Mouse (Mus musculus): ENCODE data around the gene Fndc8. TPM values are rescaled to one million over a fixed set of nuclear protein-coding genes. Genes with fewer than 3 reads are reported as not detected.
A peak's percentile ranks its signal among the peaks of the same experiment; 100 is the strongest.

Fndc8 gene
- polyA plus RNA-seq, 1 experiment from 2014 or later, result 0.24 TPM

DNA sequence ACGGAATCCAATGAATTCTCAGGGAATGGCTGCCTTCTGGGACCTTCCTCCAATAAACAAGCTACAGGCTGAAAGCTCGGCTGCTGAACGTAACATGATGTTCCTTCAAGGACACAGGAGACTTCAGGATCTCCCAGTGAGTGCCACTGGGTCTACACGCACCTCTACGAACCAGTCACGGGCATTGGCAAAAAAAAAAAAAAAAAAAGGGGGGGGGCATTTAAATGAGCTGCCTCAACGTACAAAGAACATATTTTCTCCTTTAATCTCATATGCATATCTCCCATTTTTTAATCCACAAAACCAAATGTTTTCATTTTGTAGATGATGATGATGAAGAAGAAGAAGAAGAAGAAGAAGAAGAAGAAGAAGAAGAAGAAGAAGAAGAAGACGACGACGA lies 26.0 kb upstream of the Fndc8 start:
- Histone ChIP-seq H3K4me1 (ENCODE audit: insufficient read depth, low read depth, low read length) (no peaks in the 10 kb centered on the region; the same call in 1 of the 2 replicates), H3K36me3 (ENCODE audit: insufficient read depth, low read length) (no peaks in the 10 kb centered on the region), H3K4me3 (ENCODE audit: low read depth, low read length) (no peak overlapping the region), H3K27me3 (replicated peaks; ENCODE audit: insufficient read depth, low read length) (no peaks in the 10 kb centered on the region), H3K9ac (replicated peaks; ENCODE audit: low read depth) (no peak overlapping the region), H3K27ac (ENCODE audit: low read length) (no peak overlapping the region), H3K9me3 (ENCODE audit: low read length) (no peaks in the 10 kb centered on the region), H3K4me2 (replicated peaks; ENCODE audit: low read depth, low read length) (no peak overlapping the region)
- 82% methylated on average over 10 of the region's 10 CpGs for WGBS
- ATAC-seq, result no peak
- TF ChIP-seq CTCF (IDR thresholded peaks at IDR 0.05) (no peak), EP300 (IDR thresholded peaks at IDR 0.05) (no peak)
- no peak for DNase-seq (ENCODE audit: low spot score)

DNA sequence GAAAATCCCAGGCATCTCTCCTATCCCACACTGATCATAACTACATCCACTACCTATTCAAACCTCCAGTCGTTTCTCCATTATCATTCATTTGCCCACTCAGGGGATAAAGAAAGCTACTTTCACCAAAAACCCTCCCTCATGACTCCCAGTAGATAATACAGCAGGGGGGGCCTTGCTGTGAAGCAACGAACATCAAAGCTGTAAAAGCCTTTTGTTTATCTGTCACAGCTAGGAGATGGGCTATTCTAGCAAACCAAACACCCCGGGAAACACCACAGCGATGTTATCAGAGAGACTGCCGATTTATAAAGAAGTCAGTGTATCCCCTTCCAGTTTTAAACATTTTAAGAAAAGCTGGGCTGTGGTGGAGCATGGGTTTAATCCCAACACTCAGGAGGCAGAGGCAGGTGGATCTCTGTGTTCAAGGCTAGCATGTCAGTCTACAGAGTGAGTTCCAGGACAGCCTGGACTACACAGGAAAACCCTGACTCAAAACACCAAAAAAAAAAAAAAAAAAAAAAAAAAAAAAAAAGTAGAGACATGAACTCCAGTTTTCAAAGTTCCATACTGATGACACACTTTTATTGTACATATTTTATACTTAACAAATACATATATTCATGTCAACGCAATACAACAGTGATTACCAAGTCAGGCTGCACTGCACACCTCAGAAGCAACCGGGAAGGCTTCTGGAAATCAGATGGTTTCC lies 24.9 kb upstream of the Fndc8 start:
- Histone ChIP-seq H3K27me3 (replicated peaks; ENCODE audit: insufficient read depth, low read length) (no peaks in the 10 kb centered on the region), H3K4me2 (replicated peaks; ENCODE audit: low read depth, low read length) (no peak overlapping the region), H3K9me3 (ENCODE audit: low read length) (no peaks in the 10 kb centered on the region), H3K9ac (replicated peaks; ENCODE audit: low read depth) (no peak overlapping the region), H3K27ac (ENCODE audit: low read length) (no peak overlapping the region), H3K4me1 (ENCODE audit: insufficient read depth, low read depth, low read length) (no peaks in the 10 kb centered on the region; the same call in 1 of the 2 replicates), H3K4me3 (ENCODE audit: low read depth, low read length) (no peak overlapping the region), H3K36me3 (ENCODE audit: insufficient read depth, low read length) (no peaks in the 10 kb centered on the region)
- DNase-seq (ENCODE audit: low spot score), result no peak
- no peak for TF ChIP-seq CTCF (IDR thresholded peaks at IDR 0.05)
- TF ChIP-seq EP300 (IDR thresholded peaks at IDR 0.05), result no peak
- WGBS, result 34% methylated on average over 7 of the region's 7 CpGs
- no peak for ATAC-seq

GRCm38 (mm10) chr11:82867956-82868355 lies 24.0 kb upstream of the Fndc8 start:
- Histone ChIP-seq H3K36me3 (ENCODE audit: insufficient read depth, low read length) (no peaks in the 10 kb centered on the region), H3K4me3 (ENCODE audit: low read depth, low read length) (no peak overlapping the region), H3K4me2 (replicated peaks; ENCODE audit: low read depth, low read length) (no peak overlapping the region), H3K27ac (ENCODE audit: low read length) (no peak overlapping the region), H3K9me3 (ENCODE audit: low read length) (no peaks in the 10 kb centered on the region), H3K4me1 (ENCODE audit: insufficient read depth, low read depth, low read length) (no peaks in the 10 kb centered on the region; the same call in 1 of the 2 replicates), H3K9ac (replicated peaks; ENCODE audit: low read depth) (no peak overlapping the region), H3K27me3 (replicated peaks; ENCODE audit: insufficient read depth, low read length) (no peaks in the 10 kb centered on the region)
- TF ChIP-seq EP300 (IDR thresholded peaks at IDR 0.05) (no peak), CTCF (IDR thresholded peaks at IDR 0.05) (no peak)
- 74% methylated on average over 5 of the region's 5 CpGs for WGBS
- ATAC-seq (no peak), DNase-seq (ENCODE audit: low spot score) (no peak)

- H3K4me3 ChIP-seq (ENCODE audit: low read depth, low read length), result peak overlapping the region; percentile 93
- no peaks in the 10 kb centered on the region for H3K27me3 ChIP-seq (replicated peaks; ENCODE audit: insufficient read depth, low read length)
- H3K36me3 ChIP-seq (ENCODE audit: insufficient read depth, low read length), result no peaks in the 10 kb centered on the region
- peak overlapping the region; percentile 74 for H3K4me2 ChIP-seq (replicated peaks; ENCODE audit: low read depth, low read length)
- H3K9ac ChIP-seq (replicated peaks; ENCODE audit: low read depth), result no peak overlapping the region
- H3K4me1 ChIP-seq (ENCODE audit: insufficient read depth, low read depth, low read length), result no peaks in the 10 kb centered on the region; the same call in 1 of the 2 replicates
- TF ChIP-seq EP300 (IDR thresholded peaks at IDR 0.05) (no peak), CTCF (IDR thresholded peaks at IDR 0.05) (no peak)
- ATAC-seq (no peak), DNase-seq (ENCODE audit: low spot score) (peak; percentile 88)
- H3K9me3 ChIP-seq (ENCODE audit: low read length), result no peaks in the 10 kb centered on the region
- H3K27ac ChIP-seq (ENCODE audit: low read length), result peak overlapping the region; percentile 91
- 53% methylated on average over 9 of the region's 9 CpGs for WGBS
Measured at GRCm38 (mm10) chr11:82869506-82870172, 22.3 kb upstream of the Fndc8 start.

GRCm38 (mm10) chr11:82870173-82871030 lies 21.5 kb upstream of the Fndc8 start:
- Histone ChIP-seq H3K9me3 (ENCODE audit: low read length) (no peaks in the 10 kb centered on the region), H3K27ac (ENCODE audit: low read length) (peak overlapping the region; percentile 91), H3K27me3 (replicated peaks; ENCODE audit: insufficient read depth, low read length) (no peaks in the 10 kb centered on the region), H3K4me3 (ENCODE audit: low read depth, low read length) (peak overlapping the region; percentile 93), H3K9ac (replicated peaks; ENCODE audit: low read depth) (peak overlapping the region; percentile 55), H3K36me3 (ENCODE audit: insufficient read depth, low read length) (no peaks in the 10 kb centered on the region), H3K4me1 (ENCODE audit: insufficient read depth, low read depth, low read length) (no peaks in the 10 kb centered on the region; the same call in 1 of the 2 replicates), H3K4me2 (replicated peaks; ENCODE audit: low read depth, low read length) (peak overlapping the region; percentile 74)
- WGBS, result 4% methylated on average over 30 of the region's 36 CpGs
- ATAC-seq (peak; percentile 70), DNase-seq (ENCODE audit: low spot score) (peak; percentile 78)
- TF ChIP-seq CTCF (IDR thresholded peaks at IDR 0.05) (no peak), EP300 (IDR thresholded peaks at IDR 0.05) (peak; percentile 34; the same call in 1 of the 2 replicates)

DNA sequence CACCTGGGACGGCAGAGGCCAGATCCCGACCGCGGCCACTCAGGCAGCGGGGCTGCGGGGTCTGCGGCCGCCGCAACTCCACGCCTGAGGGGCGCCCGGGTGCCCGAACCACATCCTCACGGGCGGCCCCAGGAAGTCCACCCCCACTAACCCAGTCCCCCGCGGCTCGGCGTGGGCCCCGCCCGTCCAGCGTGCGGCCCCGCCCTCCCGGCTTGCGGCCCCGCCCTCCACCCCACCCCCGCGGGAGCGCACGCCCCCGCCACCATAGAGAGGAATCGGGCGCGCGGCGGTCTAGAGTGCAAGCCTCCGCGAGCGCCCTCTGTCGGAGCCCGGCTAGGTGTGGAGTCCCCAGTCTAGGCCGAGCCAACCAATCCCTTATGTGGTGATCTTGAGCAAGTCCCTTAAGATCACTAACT lies 20.9 kb upstream of the Fndc8 start, which contains the start of gene Rffl:
Gene Rffl (minus strand): TSS at position 180 of the 416 bp plus-strand sequence.
- no peaks in the 10 kb centered on the region for H3K27me3 ChIP-seq (replicated peaks; ENCODE audit: insufficient read depth, low read length)
- H3K9me3 ChIP-seq (ENCODE audit: low read length), result no peaks in the 10 kb centered on the region
- peak within 1 kb of the TSS; percentile 55 for H3K9ac ChIP-seq (replicated peaks; ENCODE audit: low read depth)
- H3K4me3 ChIP-seq (ENCODE audit: low read depth, low read length), result peak within 1 kb of the TSS; percentile 93
- DNase-seq (ENCODE audit: low spot score), result peak; percentile 96
- H3K4me1 ChIP-seq (ENCODE audit: insufficient read depth, low read depth, low read length), result no peaks in the 10 kb centered on the region; the same call in 1 of the 2 replicates
- no peaks in the 10 kb centered on the region for H3K36me3 ChIP-seq (ENCODE audit: insufficient read depth, low read length)
- peak within 1 kb of the TSS; percentile 74 for H3K4me2 ChIP-seq (replicated peaks; ENCODE audit: low read depth, low read length)
- 1% methylated on average over 35 of the region's 43 CpGs for WGBS
- peak; percentile 86 for TF ChIP-seq CTCF (IDR thresholded peaks at IDR 0.05)
- no peak for TF ChIP-seq EP300 (IDR thresholded peaks at IDR 0.05)
- peak; percentile 94 for ATAC-seq
- H3K27ac ChIP-seq (ENCODE audit: low read length), result peak within 1 kb of the TSS; percentile 91

Data from lung, postnatal 0 days (tissue).